Mouse (Mus musculus) lung, postnatal 0 days (tissue): ENCODE measurements at regions not wholly inside any gene's neighbourhood (a gene's known extent, or its start where the extent isn't known, plus 50 kb on each side); places are given as distances from the start of the nearest gene placed in this dataset.

Experiments used
- CTCF ChIP-seq: IDR thresholded peaks from 2 replicates; pipeline ENCODE4 v1.5.1; 2016; ENCODE audit warnings: antibody characterized with exemption, mild to moderate bottlenecking
- EP300 ChIP-seq: IDR thresholded peaks from 2 replicates; pipeline ENCODE4 v1.6.1; 2016; ENCODE audit warnings: antibody characterized with exemption, mild to moderate bottlenecking, control low read depth

GRCm38 (mm10) chr16:47080330-47080729 lies 582.0 kb upstream of the Nectin3 start:
- no peak for TF ChIP-seq CTCF
- TF ChIP-seq EP300, result no peak
